Mouse (Mus musculus) bone marrow, adult 2 months (tissue): ENCODE measurements around the gene Rbpj. TPM values are rescaled to one million over a fixed set of nuclear protein-coding genes. Genes with fewer than 3 reads are reported as not detected.

Experiments used
- H3K27ac ChIP-seq: fragments of 200-500 bp; 2 replicates; pipeline ENCODE4 v1.5.1; 2012; ENCODE audit warnings: low read depth, mild to moderate bottlenecking, control low read depth, inconsistent platforms, low read length; ENCODE audit not compliant: control insufficient read depth, poor library complexity, insufficient read depth
- H3K4me1 ChIP-seq: fragments of 200-500 bp; 2 replicates; pipeline ENCODE4 v1.6.1; 2011; ENCODE audit warnings: low read length; ENCODE audit not compliant: control insufficient read depth, insufficient read depth
- H3K4me3 ChIP-seq: fragments of 200-500 bp; replicated peaks from 2 replicates; pipeline ENCODE3; 2011; ENCODE audit warnings: mild to moderate bottlenecking, low read depth, low read length, control low read depth; ENCODE audit not compliant: control insufficient read depth
- CTCF ChIP-seq: fragments of 200-500 bp; IDR thresholded peaks from 2 replicates; pipeline ENCODE4 v1.5.1; 2011; ENCODE audit warnings: low read length, control low read depth; ENCODE audit not compliant: control insufficient read depth, insufficient read depth
- POLR2A ChIP-seq: fragments of 200-500 bp; IDR thresholded peaks from 2 replicates; pipeline ENCODE4 v1.6.1; 2011; ENCODE audit warnings: low read depth, mild to moderate bottlenecking, control low read depth, low read length, borderline replicate concordance; ENCODE audit not compliant: control insufficient read depth
- WGBS: fragments of 180-500 bp; shearing (Covaris S2); methylation state at CpG from one replicate; pipeline ENCODE4 v1.1.7; 2018; 5-methylcytosine and 5-hydroxymethylcytosine counted together
- polyA plus RNA-seq: library from polyadenylated mRNA; stranded (reverse); fragments of >200 nt; gene quantifications from 2 replicates; pipeline ENCODE4 v1.2.4, GENCODE M21; 2011; ENCODE audit warnings: low replicate concordance; ENCODE audit not compliant: missing spikeins, insufficient read depth, insufficient read length

Gene Rbpj
- polyA plus RNA-seq, 1 experiment = 26.0 TPM

GRCm38 (mm10) chr5:53438268-53438667 is 27.7 kb upstream of the Rbpj start:
- no peak overlapping the region for H3K27ac ChIP-seq
- H3K4me1 ChIP-seq = no peaks in the 10 kb centered on the region
- H3K4me3 ChIP-seq = no peak overlapping the region
- no peak for TF ChIP-seq POLR2A
- no peak for TF ChIP-seq CTCF
- 70% methylated on average over 3 of the region's 3 CpGs for WGBS

- H3K27ac ChIP-seq = no peak overlapping the region
- no peak overlapping the region for H3K4me3 ChIP-seq
- WGBS = 73% methylated on average over 3 of the region's 3 CpGs
- TF ChIP-seq CTCF (no peak), POLR2A (no peak)
- no peaks in the 10 kb centered on the region for H3K4me1 ChIP-seq
Measured at GRCm38 (mm10) chr5:53439655-53440054, 26.3 kb upstream of the Rbpj start.

GRCm38 (mm10) chr5:53444030-53444429 is 21.9 kb upstream of the Rbpj start:
- H3K4me3 ChIP-seq = no peak overlapping the region
- TF ChIP-seq POLR2A = no peak
- TF ChIP-seq CTCF = no peak
- no peak overlapping the region for H3K27ac ChIP-seq
- WGBS = 72% methylated on average over 5 of the region's 5 CpGs
- H3K4me1 ChIP-seq = no peaks in the 10 kb centered on the region

GRCm38 (mm10) chr5:53450945-53451344 is 15.0 kb upstream of the Rbpj start:
- 53% methylated on average over 9 of the region's 9 CpGs for WGBS
- H3K27ac ChIP-seq = 0 out of 2 replicates have a peak overlapping the region, but pooled peaks have one; percentile 19
- H3K4me3 ChIP-seq = no peak overlapping the region
- TF ChIP-seq CTCF (no peak), POLR2A (no peak)
- peaks cover 4% of the 10 kb centered on the region for H3K4me1 ChIP-seq

GRCm38 (mm10) chr5:53451829-53452228 is 14.1 kb upstream of the Rbpj start:
- TF ChIP-seq POLR2A (no peak), CTCF (no peak)
- Histone ChIP-seq H3K4me3 (no peak overlapping the region), H3K4me1 (peaks cover 4% of the 10 kb centered on the region), H3K27ac (no peak overlapping the region)
- 54% methylated on average over 8 of the region's 8 CpGs for WGBS

GRCm38 (mm10) chr5:53452920-53453319 is 13.0 kb upstream of the Rbpj start:
- Histone ChIP-seq H3K4me1 (peaks cover 4% of the 10 kb centered on the region), H3K4me3 (no peak overlapping the region), H3K27ac (no peak overlapping the region)
- WGBS = 72% methylated on average over 3 of the region's 3 CpGs
- no peak for TF ChIP-seq CTCF
- no peak for TF ChIP-seq POLR2A

GRCm38 (mm10) chr5:53454706-53455105 is 11.2 kb upstream of the Rbpj start:
- no peak overlapping the region for H3K27ac ChIP-seq
- H3K4me3 ChIP-seq = no peak overlapping the region
- TF ChIP-seq CTCF (no peak), POLR2A (no peak)
- H3K4me1 ChIP-seq = peaks cover 4% of the 10 kb centered on the region
- 39% methylated on average over 9 of the region's 9 CpGs for WGBS

- no peak for TF ChIP-seq POLR2A
- TF ChIP-seq CTCF = no peak
- Histone ChIP-seq H3K27ac (no peak overlapping the region), H3K4me3 (no peak overlapping the region), H3K4me1 (peaks cover 4% of the 10 kb centered on the region)
- 85% methylated on average over 5 of the region's 5 CpGs for WGBS
Measured at GRCm38 (mm10) chr5:53455459-53455858, 10.5 kb upstream of the Rbpj start.

GRCm38 (mm10) chr5:53460196-53460595 is 5.8 kb upstream of the Rbpj start:
- no peak overlapping the region for H3K27ac ChIP-seq
- H3K4me3 ChIP-seq = no peak overlapping the region
- peaks cover 2% of the 10 kb centered on the region; the same call in 1 of the 2 replicates for H3K4me1 ChIP-seq
- TF ChIP-seq POLR2A (no peak), CTCF (no peak)
- WGBS = 60% methylated on average over 5 of the region's 5 CpGs
